Mouse (Mus musculus): Measurements from ENCODE around the gene Vangl2. TPM values are rescaled to one million over a fixed set of nuclear protein-coding genes. Genes with fewer than 3 reads are reported as not detected.

Vangl2 gene
- 2.6 and 3.0 TPM in 2 replicates for polyA plus RNA-seq (2015; fragmentation: Nextera tagmentation; extraction: Ambion mirVana)

GRCm38 (mm10) chr1:172028394-172029275 lies at the start of gene Vangl2:
Gene Vangl2 (minus strand): TSS chr1:172028444.

GRCm38 (mm10) chr1:172057491-172057921 lies 29.3 kb upstream of the Vangl2 start, which contains the start of gene Nhlh1:
Gene Nhlh1 (minus strand): TSS chr1:172057573.

Other genes starting within 250 kb of the Vangl2 start
- 21.4 and 25.4 TPM in 2 replicates for gene Cd84, start 188.7 kb downstream of the Vangl2 start, polyA plus RNA-seq (2015; fragmentation: Nextera tagmentation; extraction: Ambion mirVana)
- 0.35 and 0.47 TPM in 2 replicates for gene Gm10521, start 132.8 kb downstream of the Vangl2 start, polyA plus RNA-seq (2015; fragmentation: Nextera tagmentation; extraction: Ambion mirVana)
- gene Slamf6, start 110.9 kb downstream of the Vangl2 start, polyA plus RNA-seq (2015; fragmentation: Nextera tagmentation; extraction: Ambion mirVana) = 6.4 and 11.9 TPM in 2 replicates
- not detected in 2 replicates for gene Nhlh1, start 29.1 kb upstream of the Vangl2 start, polyA plus RNA-seq (2015; fragmentation: Nextera tagmentation; extraction: Ambion mirVana)
- 56.9 and 66.1 TPM in 2 replicates for gene Copa, start 54.1 kb upstream of the Vangl2 start, polyA plus RNA-seq (2015; fragmentation: Nextera tagmentation; extraction: Ambion mirVana)
- gene Ncstn, start 54.4 kb upstream of the Vangl2 start, polyA plus RNA-seq (2015; fragmentation: Nextera tagmentation; extraction: Ambion mirVana) = 41.3 and 48.7 TPM in 2 replicates
- gene Pex19, start 98.3 kb upstream of the Vangl2 start, polyA plus RNA-seq (2015; fragmentation: Nextera tagmentation; extraction: Ambion mirVana) = 41.0 and 46.4 TPM in 2 replicates
- 70.2 and 78.3 TPM in 2 replicates for gene Dcaf8, start 119.6 kb upstream of the Vangl2 start, polyA plus RNA-seq (2015; fragmentation: Nextera tagmentation; extraction: Ambion mirVana)
- 26.7 and 34.6 TPM in 2 replicates for gene Pea15a, start 178.4 kb upstream of the Vangl2 start, polyA plus RNA-seq (2015; fragmentation: Nextera tagmentation; extraction: Ambion mirVana)
- 0.57 and 0.62 TPM in 2 replicates for gene Casq1, start 191.4 kb upstream of the Vangl2 start, polyA plus RNA-seq (2015; fragmentation: Nextera tagmentation; extraction: Ambion mirVana)
- gene Atp1a4, start 230.0 kb upstream of the Vangl2 start, polyA plus RNA-seq (2015; fragmentation: Nextera tagmentation; extraction: Ambion mirVana) = not detected in 2 replicates
- gene Igsf8, start 233.2 kb upstream of the Vangl2 start, polyA plus RNA-seq (2015; fragmentation: Nextera tagmentation; extraction: Ambion mirVana) = 19.6 and 21.5 TPM in 2 replicates